Mouse (Mus musculus) cerebellum, postnatal 36 days (tissue): Measurements from ENCODE around the gene Polr3g.
"Not testable (repeated sequence)": the region's sequence is repeated elsewhere in the genome, so short reads cannot be mapped to it uniquely, and the experiment has no call there.

Source experiments
- DNase-seq, 2 experiments: peaks; one replicate each; pipeline ENCODE4 v3.0.0; 2021 to 2022; ENCODE audit warnings: mixed read lengths in 2 of 2

Polr3g gene

GRCm38 (mm10) chr13:81628631-81629190, 82.1 kb downstream of the Polr3g start:
- DNase-seq, result no peak

- DNase-seq, result not testable (repeated sequence)
Observed at GRCm38 (mm10) chr13:81627861-81628260, 83.0 kb downstream of the Polr3g start.
